Mouse (Mus musculus) intestine, embryonic 15.5 days (tissue): ENCODE data around the gene Tbx4. TPM values are rescaled to one million over a fixed set of nuclear protein-coding genes. Genes with fewer than 3 reads are reported as not detected.
A peak's percentile ranks its signal among the peaks of the same experiment; 100 is the strongest.

Experiments used
- ATAC-seq: fragments of 200-750 bp; cut with Nextera tagmentation; 2 replicates; pipeline ENCODE4 v1.8.0; 2017; ENCODE audit warnings: moderate TSS enrichment, moderate library complexity
- H3K27ac ChIP-seq: fragments of 300-500 bp; sonication (generic); 2 replicates; pipeline ENCODE4 v1.5.1; 2015; ENCODE audit warnings: mild to moderate bottlenecking, inconsistent platforms
- H3K27me3 ChIP-seq: fragments of 300-500 bp; sonication (generic); replicated peaks from 2 replicates; pipeline ENCODE4 v1.6.1; 2015; ENCODE audit warnings: inconsistent platforms
- H3K36me3 ChIP-seq: fragments of 300-500 bp; sonication (generic); 2 replicates; pipeline ENCODE4 v1.6.1; 2015; ENCODE audit warnings: inconsistent platforms
- H3K4me1 ChIP-seq: fragments of 300-500 bp; sonication (generic); replicated peaks from 2 replicates; pipeline ENCODE4 v1.6.1; 2015; ENCODE audit warnings: inconsistent platforms
- H3K4me2 ChIP-seq: fragments of 300-500 bp; sonication (generic); replicated peaks from 2 replicates; pipeline ENCODE4 v1.6.1; 2015; ENCODE audit warnings: mild to moderate bottlenecking, inconsistent platforms
- H3K4me3 ChIP-seq: fragments of 300-500 bp; sonication (generic); replicated peaks from 2 replicates; pipeline ENCODE4 v1.5.1; 2015; ENCODE audit warnings: inconsistent platforms
- H3K9ac ChIP-seq: fragments of 300-500 bp; sonication (generic); 2 replicates; pipeline ENCODE4 v1.6.1; 2015; ENCODE audit warnings: inconsistent platforms
- H3K9me3 ChIP-seq: fragments of 300-500 bp; sonication (generic); 2 replicates; pipeline ENCODE4 v1.6.1; 2016; ENCODE audit warnings: inconsistent platforms
- WGBS: fragments of 180-500 bp; shearing (Covaris S2); methylation state at CpG from one replicate; pipeline ENCODE4 v1.1.7; 2015; 5-methylcytosine and 5-hydroxymethylcytosine counted together
- polyA plus RNA-seq: library from polyadenylated mRNA; unstranded; fragments of >200 nt; fragmentation: Nextera tagmentation; extraction: Ambion mirVana; gene quantifications from 2 replicates; pipeline ENCODE4 v1.2.1, GENCODE M21; 2015

The Tbx4 gene
- polyA plus RNA-seq = 0.16 TPM in 1 of 2 replicates, not detected in the other

GRCm38 (mm10) chr11:85885665-85886428, at the start of gene Tbx4:
Tbx4 (plus strand) TSS chr11:85886422.
- no peak within 1 kb of the TSS for H3K9ac ChIP-seq
- no peaks in the 10 kb centered on the region for H3K36me3 ChIP-seq
- no peak for ATAC-seq
- H3K9me3 ChIP-seq = no peaks in the 10 kb centered on the region
- H3K4me2 ChIP-seq = no peak within 1 kb of the TSS
- H3K27me3 ChIP-seq = peaks cover 70% of the 10 kb centered on the region
- WGBS = 29% methylated on average over 21 of the region's 28 CpGs
- no peak within 1 kb of the TSS for H3K27ac ChIP-seq
- H3K4me3 ChIP-seq = no peak within 1 kb of the TSS
- H3K4me1 ChIP-seq = peaks cover 20% of the 10 kb centered on the region

- H3K4me1 ChIP-seq = peaks cover 29% of the 10 kb centered on the region
- H3K36me3 ChIP-seq = no peaks in the 10 kb centered on the region
- peak overlapping the region; percentile 94 for H3K4me2 ChIP-seq
- peak overlapping the region; percentile 46 for H3K9ac ChIP-seq
- no peak overlapping the region for H3K27ac ChIP-seq
- no peaks in the 10 kb centered on the region for H3K9me3 ChIP-seq
- ATAC-seq = no peak
- 19% methylated on average over 32 of the region's 32 CpGs for WGBS
- peaks cover 90% of the 10 kb centered on the region for H3K27me3 ChIP-seq
- peak overlapping the region; percentile 59 for H3K4me3 ChIP-seq
Observed at GRCm38 (mm10) chr11:85836523-85837290, 49.5 kb upstream of the Tbx4 start.

GRCm38 (mm10) chr11:85837291-85837647, 49.0 kb upstream of the Tbx4 start:
- 14% methylated on average over 18 of the region's 18 CpGs for WGBS
- peaks cover 87% of the 10 kb centered on the region for H3K27me3 ChIP-seq
- H3K9ac ChIP-seq = peak overlapping the region; percentile 46
- H3K4me2 ChIP-seq = peak overlapping the region; percentile 94
- H3K36me3 ChIP-seq = no peaks in the 10 kb centered on the region
- H3K4me3 ChIP-seq = peak overlapping the region; percentile 59
- H3K4me1 ChIP-seq = peaks cover 28% of the 10 kb centered on the region
- no peak for ATAC-seq
- no peak overlapping the region for H3K27ac ChIP-seq
- H3K9me3 ChIP-seq = no peaks in the 10 kb centered on the region

GRCm38 (mm10) chr11:85837648-85838423, 48.4 kb upstream of the Tbx4 start:
- ATAC-seq = no peak
- Histone ChIP-seq H3K9me3 (no peaks in the 10 kb centered on the region), H3K27me3 (peaks cover 86% of the 10 kb centered on the region), H3K4me2 (peak overlapping the region; percentile 94), H3K27ac (peak overlapping the region; percentile 34; the same call in 1 of the 2 replicates), H3K9ac (peak overlapping the region; percentile 46), H3K4me3 (peak overlapping the region; percentile 59), H3K4me1 (peaks cover 27% of the 10 kb centered on the region), H3K36me3 (no peaks in the 10 kb centered on the region)
- WGBS = 7% methylated on average over 63 of the region's 67 CpGs

GRCm38 (mm10) chr11:85838424-85839257, 47.6 kb upstream of the Tbx4 start:
- WGBS = 37% methylated on average over 18 of the region's 20 CpGs
- Histone ChIP-seq H3K27ac (0 out of 2 replicates have a peak overlapping the region, but pooled peaks have one; percentile 34), H3K27me3 (peaks cover 84% of the 10 kb centered on the region), H3K9me3 (no peaks in the 10 kb centered on the region), H3K4me1 (peaks cover 32% of the 10 kb centered on the region), H3K9ac (peak overlapping the region; percentile 46), H3K4me2 (peak overlapping the region; percentile 94), H3K36me3 (no peaks in the 10 kb centered on the region), H3K4me3 (peak overlapping the region; percentile 59)
- ATAC-seq = no peak

- Histone ChIP-seq H3K4me2 (peak overlapping the region; percentile 94), H3K27ac (0 out of 2 replicates have a peak overlapping the region, but pooled peaks have one; percentile 23), H3K4me1 (peaks cover 37% of the 10 kb centered on the region), H3K36me3 (no peaks in the 10 kb centered on the region), H3K9me3 (no peaks in the 10 kb centered on the region), H3K9ac (peak overlapping the region; percentile 23), H3K27me3 (peaks cover 77% of the 10 kb centered on the region), H3K4me3 (peak overlapping the region; percentile 11)
- ATAC-seq = no peak
- 53% methylated on average over 7 of the region's 7 CpGs for WGBS
Observed at GRCm38 (mm10) chr11:85839258-85840030, 46.8 kb upstream of the Tbx4 start.

GRCm38 (mm10) chr11:85840031-85840802, 46.0 kb upstream of the Tbx4 start:
- Histone ChIP-seq H3K4me3 (peak overlapping the region; percentile 14), H3K4me1 (peaks cover 37% of the 10 kb centered on the region), H3K36me3 (no peaks in the 10 kb centered on the region), H3K27me3 (peaks cover 69% of the 10 kb centered on the region), H3K4me2 (peak overlapping the region; percentile 94), H3K9me3 (no peaks in the 10 kb centered on the region), H3K27ac (peak overlapping the region; percentile 33; the same call in 1 of the 2 replicates), H3K9ac (peak overlapping the region; percentile 23)
- no peak for ATAC-seq
- WGBS = 31% methylated on average over 27 of the region's 27 CpGs

- no peaks in the 10 kb centered on the region for H3K9me3 ChIP-seq
- H3K9ac ChIP-seq = peak overlapping the region; percentile 11
- peak overlapping the region; percentile 94 for H3K4me2 ChIP-seq
- peaks cover 67% of the 10 kb centered on the region for H3K27me3 ChIP-seq
- ATAC-seq = no peak
- WGBS = 23% methylated on average over 21 of the region's 21 CpGs
- peak overlapping the region; percentile 33; the same call in 1 of the 2 replicates for H3K27ac ChIP-seq
- peak overlapping the region; percentile 14 for H3K4me3 ChIP-seq
- no peaks in the 10 kb centered on the region for H3K36me3 ChIP-seq
- peaks cover 37% of the 10 kb centered on the region for H3K4me1 ChIP-seq
Observed at GRCm38 (mm10) chr11:85840803-85841145, 45.4 kb upstream of the Tbx4 start.

- H3K27ac ChIP-seq = no peak overlapping the region
- 30% methylated on average over 8 of the region's 8 CpGs for WGBS
- peaks cover 37% of the 10 kb centered on the region for H3K4me1 ChIP-seq
- peak overlapping the region; percentile 94 for H3K4me2 ChIP-seq
- peak overlapping the region; percentile 14; the same call in 1 of the 2 replicates for H3K4me3 ChIP-seq
- no peak overlapping the region for H3K9ac ChIP-seq
- no peak for ATAC-seq
- H3K36me3 ChIP-seq = no peaks in the 10 kb centered on the region
- no peaks in the 10 kb centered on the region for H3K9me3 ChIP-seq
- H3K27me3 ChIP-seq = peaks cover 65% of the 10 kb centered on the region
Observed at GRCm38 (mm10) chr11:85841211-85841681, 45.0 kb upstream of the Tbx4 start.

- H3K4me1 ChIP-seq = peaks cover 37% of the 10 kb centered on the region
- H3K9ac ChIP-seq = peak overlapping the region; percentile 33; the same call in 1 of the 2 replicates
- ATAC-seq = peak; percentile 39
Observed at GRCm38 (mm10) chr11:85841980-85842379, 44.2 kb upstream of the Tbx4 start.

More at GRCm38 (mm10) chr11:85841980-85842379, 44.2 kb upstream of the Tbx4 start:
- H3K36me3 ChIP-seq = no peaks in the 10 kb centered on the region
- peak overlapping the region; percentile 94 for H3K4me2 ChIP-seq
- H3K27ac ChIP-seq = peak overlapping the region; percentile 42; the same call in 1 of the 2 replicates
- WGBS = under 1% methylated on average over 32 of the region's 32 CpGs
- no peaks in the 10 kb centered on the region for H3K9me3 ChIP-seq
- H3K4me3 ChIP-seq = peak overlapping the region; percentile 38
- peaks cover 58% of the 10 kb centered on the region for H3K27me3 ChIP-seq
